Mouse (Mus musculus) neutrophil, adult 5-6 weeks (primary cell): ENCODE measurements around the gene Unc13a. TPM values are rescaled to one million over a fixed set of nuclear protein-coding genes. Genes with fewer than 3 reads are reported as not detected.

Experiments used
- total RNA-seq: library from RNA; stranded (forward); fragments of 200-1000 nt; gene quantifications from 2 replicates; pipeline ENCODE4 v1.2.3, GENCODE M21; 2017

Unc13a gene
- total RNA-seq, 1 experiment from 2014 or later = 0.12 TPM

Other genes with a start within 250 kb of the Unc13a start
- 7.8 and 11.0 TPM in 2 replicates for gene Abhd8, start 208.1 kb downstream of the Unc13a start, total RNA-seq
- gene Mrpl34, start 206.8 kb downstream of the Unc13a start, total RNA-seq = 18.0 and 19.5 TPM in 2 replicates
- gene Dda1, start 202.6 kb downstream of the Unc13a start, total RNA-seq = 29.2 and 34.6 TPM in 2 replicates
- gene Ano8, start 185.8 kb downstream of the Unc13a start, total RNA-seq = 6.1 and 8.5 TPM in 2 replicates
- gene Gtpbp3, start 183.7 kb downstream of the Unc13a start, total RNA-seq = 15.2 and 19.7 TPM in 2 replicates
- not detected in 2 replicates for gene Plvap, start 160.0 kb downstream of the Unc13a start, total RNA-seq
- not detected in 2 replicates for gene Ccdc194, start 146.0 kb downstream of the Unc13a start, total RNA-seq
- 7.6 and 18.4 TPM in 2 replicates for gene Bst2, start 134.3 kb downstream of the Unc13a start, total RNA-seq
- gene Mvb12a, start 128.8 kb downstream of the Unc13a start, total RNA-seq = 35.4 and 39.8 TPM in 2 replicates
- gene Tmem221, start 112.9 kb downstream of the Unc13a start, total RNA-seq = 0.25 and 0.58 TPM in 2 replicates
- gene Nxnl1, start 105.2 kb downstream of the Unc13a start, total RNA-seq = not detected in 2 replicates
- 3.4 and 5.7 TPM in 2 replicates for gene Slc27a1, start 102.9 kb downstream of the Unc13a start, total RNA-seq
- gene Pgls, start 79.6 kb downstream of the Unc13a start, total RNA-seq = 45.6 and 55.1 TPM in 2 replicates
- gene Fam129c, start 74.1 kb downstream of the Unc13a start, total RNA-seq = 94.7 and 127 TPM in 2 replicates
- 92.2 and 92.5 TPM in 2 replicates for gene Colgalt1, start 60.8 kb downstream of the Unc13a start, total RNA-seq
- gene Jak3, start 4.5 kb upstream of the Unc13a start, total RNA-seq = 19.0 and 25.7 TPM in 2 replicates
- gene Insl3, start 17.5 kb upstream of the Unc13a start, total RNA-seq = 4.5 and 10.0 TPM in 2 replicates
- gene B3gnt3, start 30.0 kb upstream of the Unc13a start, total RNA-seq = 0.58 and 0.86 TPM in 2 replicates
- gene Fcho1, start 54.0 kb upstream of the Unc13a start, total RNA-seq = 78.8 and 80.4 TPM in 2 replicates
- gene Zfp709, start 210.3 kb upstream of the Unc13a start, total RNA-seq = 12.4 and 14.2 TPM in 2 replicates
- gene Zfp882, start 236.9 kb upstream of the Unc13a start, total RNA-seq = 13.2 and 18.3 TPM in 2 replicates
- gene Zfp617, start 236.9 kb upstream of the Unc13a start, total RNA-seq = 22.5 and 25.1 TPM in 2 replicates